Mouse (Mus musculus) forebrain, embryonic 16.5 days (tissue): ENCODE measurements at regions not wholly inside any gene's neighbourhood (a gene's known extent, or its start where the extent isn't known, plus 50 kb on each side); places are given as distances from the start of the nearest gene placed in this dataset.
"Not testable (repeated sequence)": the region's sequence is repeated elsewhere in the genome, so short reads cannot be mapped to it uniquely, and the experiment has no call there.

Source experiments
- ATAC-seq: fragments of 200-750 bp; cut with Nextera tagmentation; 2 replicates; pipeline ENCODE4 v1.8.0; 2017; ENCODE audit warnings: mild to moderate bottlenecking, moderate library complexity
- H3K27ac ChIP-seq: fragments of 300-500 bp; sonication (generic); 2 replicates; pipeline ENCODE4 v1.5.1; 2014; ENCODE audit warnings: low read length, control low read depth
- H3K27me3 ChIP-seq: fragments of 300-500 bp; sonication (generic); replicated peaks from 2 replicates; pipeline ENCODE4 v1.6.1; 2014; ENCODE audit warnings: low read length; ENCODE audit not compliant: control insufficient read depth, insufficient read depth
- H3K36me3 ChIP-seq: fragments of 300-500 bp; sonication (generic); 2 replicates; pipeline ENCODE4 v1.6.1; 2014; ENCODE audit not compliant: control insufficient read depth, insufficient read depth
- H3K4me1 ChIP-seq: fragments of 300-500 bp; sonication (generic); replicated peaks from 2 replicates; pipeline ENCODE4 v1.6.1; 2014; ENCODE audit warnings: low read length; ENCODE audit not compliant: control insufficient read depth, insufficient read depth
- H3K4me2 ChIP-seq: fragments of 300-500 bp; sonication (generic); 2 replicates; pipeline ENCODE4 v1.6.1; 2014; ENCODE audit warnings: mild to moderate bottlenecking, low read length, control low read depth
- H3K4me3 ChIP-seq: fragments of 300-500 bp; sonication (generic); replicated peaks from 2 replicates; pipeline ENCODE4 v1.5.1; 2014; ENCODE audit warnings: mild to moderate bottlenecking, low read length, control low read depth
- H3K9ac ChIP-seq: fragments of 300-500 bp; sonication (generic); replicated peaks from 2 replicates; pipeline ENCODE4 v1.6.1; 2014; ENCODE audit warnings: low read depth, low read length, control low read depth
- H3K9me3 ChIP-seq: fragments of 300-500 bp; sonication (generic); 2 replicates; pipeline ENCODE4 v1.6.1; 2016; ENCODE audit warnings: low read length; ENCODE audit not compliant: control insufficient read depth
- WGBS: fragments of 180-500 bp; shearing (Covaris S2); extraction: QIAGEN DNeasy Blood & Tissue Kit; methylation state at CpG from one replicate; pipeline ENCODE4 v1.1.7; 2014; 5-methylcytosine and 5-hydroxymethylcytosine counted together

DNA sequence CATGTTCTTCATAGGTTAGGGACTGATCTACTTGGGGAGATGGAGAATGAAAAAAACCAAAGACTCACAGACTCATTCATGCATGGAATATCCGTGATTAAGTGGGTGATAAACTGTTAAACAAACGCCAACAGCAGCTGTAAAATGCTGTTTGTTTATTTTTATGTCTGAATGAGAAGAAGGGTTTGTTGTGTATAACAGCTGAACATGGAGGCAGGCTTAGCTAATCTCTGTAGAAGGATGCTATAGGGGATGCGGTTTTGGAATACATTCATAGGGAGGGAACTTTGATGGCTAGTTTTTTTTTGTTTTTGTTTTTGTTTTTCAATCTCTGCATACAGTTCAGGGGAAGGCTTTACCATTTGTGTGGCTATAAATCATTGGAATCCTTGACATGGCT is 977.1 kb upstream of the Cdh8 start:
- 75% methylated on average over 3 of the region's 3 CpGs for WGBS
- no peak overlapping the region for H3K9ac ChIP-seq
- no peak overlapping the region for H3K4me3 ChIP-seq
- no peak overlapping the region for H3K4me2 ChIP-seq
- ATAC-seq, result no peak
- H3K9me3 ChIP-seq, result 0 out of 2 replicates have a peak, but pooled peaks cover 4% of the 10 kb centered on the region
- no peaks in the 10 kb centered on the region for H3K4me1 ChIP-seq
- no peaks in the 10 kb centered on the region for H3K27me3 ChIP-seq
- no peaks in the 10 kb centered on the region for H3K36me3 ChIP-seq
- H3K27ac ChIP-seq, result no peak overlapping the region

DNA sequence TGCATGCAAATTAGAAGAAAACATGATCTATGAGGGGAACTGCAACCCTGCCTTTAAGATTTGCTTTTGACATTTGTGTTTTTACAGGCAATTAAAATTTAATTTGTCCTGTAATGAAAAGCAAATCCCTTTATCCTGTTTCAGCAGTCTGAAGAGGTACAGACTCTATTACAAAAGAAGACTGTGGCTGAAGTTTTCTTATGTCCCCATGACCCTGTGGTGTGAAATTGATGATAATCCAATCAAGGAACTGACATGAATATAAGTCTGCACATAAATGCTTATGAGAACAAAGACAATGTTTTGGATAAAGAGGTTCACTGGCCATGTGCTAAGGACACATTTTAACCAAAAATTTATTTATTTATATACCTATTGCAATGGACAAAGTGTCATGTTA is 951.4 kb upstream of the Cdh8 start:
- H3K4me1 ChIP-seq, result no peaks in the 10 kb centered on the region
- no peak overlapping the region for H3K4me2 ChIP-seq
- H3K27ac ChIP-seq, result no peak overlapping the region
- no peaks in the 10 kb centered on the region for H3K9me3 ChIP-seq
- no peaks in the 10 kb centered on the region for H3K27me3 ChIP-seq
- no peaks in the 10 kb centered on the region for H3K36me3 ChIP-seq
- no peak overlapping the region for H3K4me3 ChIP-seq
- H3K9ac ChIP-seq, result no peak overlapping the region
- no peak for ATAC-seq

DNA sequence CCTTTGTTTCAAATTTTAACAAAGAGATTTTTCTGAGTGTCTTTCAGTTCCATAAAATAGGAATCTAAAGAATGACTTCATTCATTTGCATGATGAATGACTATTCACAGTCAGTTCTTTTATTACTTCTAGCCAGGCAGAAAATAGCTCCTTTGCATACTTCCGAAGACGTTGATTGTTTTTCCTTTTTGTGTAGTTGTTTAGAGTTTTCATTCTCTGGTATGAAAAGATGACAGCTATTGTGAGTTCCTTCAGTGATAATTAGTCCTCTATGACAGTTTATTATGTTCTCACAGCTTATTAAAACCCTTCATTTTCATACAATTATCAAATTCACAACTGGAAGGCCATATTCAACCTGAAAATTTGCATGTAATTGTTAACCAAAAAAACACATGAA is 946.5 kb upstream of the Cdh8 start:
- no peak overlapping the region for H3K9ac ChIP-seq

DNA sequence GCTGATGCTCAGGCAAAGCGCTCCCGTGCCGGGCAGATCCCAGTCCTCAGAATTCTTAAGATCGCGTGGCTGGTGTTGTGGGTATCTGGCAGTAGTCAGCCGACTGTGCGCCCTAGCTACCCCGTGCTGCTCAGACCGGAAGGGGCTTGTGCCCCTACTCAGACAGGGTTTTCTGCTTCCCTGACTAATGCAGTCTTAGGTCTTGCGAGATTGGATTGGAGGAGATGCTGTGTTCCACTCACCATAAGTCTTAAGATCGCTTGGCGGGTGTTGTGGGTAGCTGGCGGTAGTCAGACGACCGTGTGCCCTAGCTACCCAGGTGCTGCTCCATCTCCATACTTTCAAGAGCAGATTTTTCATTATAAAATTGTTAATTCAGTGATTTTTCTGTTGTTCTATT is 944.3 kb upstream of the Cdh8 start:
- not testable (repeated sequence) for ATAC-seq

More for the DNA sequence above, 946.5 kb upstream of the Cdh8 start:
- Histone ChIP-seq H3K4me1 (no peaks in the 10 kb centered on the region), H3K4me3 (no peak overlapping the region), H3K4me2 (no peak overlapping the region), H3K9me3 (no peaks in the 10 kb centered on the region; the same call in 1 of the 2 replicates), H3K36me3 (no peaks in the 10 kb centered on the region), H3K27ac (no peak overlapping the region), H3K27me3 (no peaks in the 10 kb centered on the region)
- WGBS, result 8% methylated on average over 2 of the region's 2 CpGs
- ATAC-seq, result peak; percentile 50

DNA sequence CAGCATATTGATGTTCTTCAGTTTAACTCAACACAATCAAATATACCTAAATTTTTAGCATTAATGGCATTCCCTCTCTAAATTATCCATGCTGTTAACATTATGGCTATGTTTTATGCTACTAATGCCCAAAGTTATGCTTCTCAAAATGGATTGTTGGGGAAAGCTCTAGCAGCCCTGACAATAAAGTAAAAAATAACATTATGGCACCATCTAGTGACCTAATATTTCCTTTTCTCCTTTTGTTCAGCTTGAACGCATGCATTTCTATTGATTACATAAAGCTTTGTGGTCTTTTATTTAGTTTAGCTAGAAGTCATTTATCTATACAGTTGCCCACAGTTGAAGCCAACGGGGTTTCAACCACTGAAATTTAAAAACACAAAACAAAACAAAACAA is 918.3 kb upstream of the Cdh8 start:
- Histone ChIP-seq H3K27ac (no peak overlapping the region), H3K4me1 (no peaks in the 10 kb centered on the region), H3K36me3 (no peaks in the 10 kb centered on the region), H3K27me3 (no peaks in the 10 kb centered on the region), H3K4me2 (no peak overlapping the region), H3K9ac (no peak overlapping the region), H3K9me3 (no peaks in the 10 kb centered on the region; the same call in 1 of the 2 replicates), H3K4me3 (no peak overlapping the region)
- peak; percentile 59; the same call in 1 of the 2 replicates for ATAC-seq
- WGBS, result 60% methylated on average over 2 of the region's 2 CpGs

More for the DNA sequence above, 944.3 kb upstream of the Cdh8 start:
- not testable (repeated sequence) for H3K4me2 ChIP-seq, H3K27ac ChIP-seq, H3K36me3 ChIP-seq, H3K4me3 ChIP-seq, H3K27me3 ChIP-seq, H3K9ac ChIP-seq, H3K4me1 ChIP-seq, H3K9me3 ChIP-seq
- WGBS, result 96% methylated on average over 15 of the region's 15 CpGs

DNA sequence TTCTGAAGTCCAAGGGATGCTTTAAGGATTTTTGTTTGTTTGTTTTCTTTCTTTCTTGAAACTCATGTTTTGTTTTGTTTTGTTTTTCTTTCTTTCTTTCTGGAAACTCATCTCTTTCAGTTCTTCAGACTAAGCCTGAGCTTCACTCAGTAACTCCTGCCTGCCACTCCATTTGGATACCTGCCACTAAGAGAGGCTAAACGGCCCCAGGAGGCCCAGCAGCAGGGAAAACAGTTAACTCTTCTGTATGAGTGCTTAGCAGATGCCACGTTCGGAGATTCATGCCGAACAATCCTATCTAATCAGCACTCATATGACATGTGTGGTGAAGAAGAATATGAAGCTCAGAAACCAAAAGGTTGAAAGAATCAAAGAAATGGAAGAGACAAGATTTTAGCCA is 909.3 kb upstream of the Cdh8 start:
- 53% methylated on average over 4 of the region's 4 CpGs for WGBS
- H3K27me3 ChIP-seq, result no peaks in the 10 kb centered on the region

DNA sequence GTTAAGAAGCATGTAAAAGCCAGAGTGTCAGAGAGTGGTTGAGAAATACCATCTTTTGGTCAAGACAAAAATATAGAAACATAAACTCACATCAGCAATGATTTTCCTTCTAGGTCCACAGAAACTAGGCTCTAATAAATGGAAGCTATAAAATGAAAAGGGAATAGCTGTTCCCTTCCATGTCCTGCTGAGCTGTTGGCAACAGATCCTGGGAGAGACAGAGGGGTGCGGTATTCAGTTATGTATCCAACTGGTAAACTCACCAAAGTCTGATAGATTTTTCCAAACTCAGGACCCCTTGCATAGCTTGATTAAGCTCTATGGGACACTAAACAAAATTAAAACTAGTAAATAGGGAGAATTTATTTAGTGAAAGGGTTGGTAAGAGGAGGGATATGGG is 907.2 kb upstream of the Cdh8 start:
- ATAC-seq, result no peak
- Histone ChIP-seq H3K4me1 (no peaks in the 10 kb centered on the region), H3K27ac (no peak overlapping the region), H3K9me3 (no peaks in the 10 kb centered on the region), H3K36me3 (no peaks in the 10 kb centered on the region), H3K4me3 (no peak overlapping the region), H3K9ac (no peak overlapping the region), H3K27me3 (no peaks in the 10 kb centered on the region), H3K4me2 (no peak overlapping the region)
- 76% methylated on average over 1 of the region's 1 CpGs for WGBS

More for the DNA sequence above, 909.3 kb upstream of the Cdh8 start:
- Histone ChIP-seq H3K4me3 (no peak overlapping the region), H3K4me1 (no peaks in the 10 kb centered on the region), H3K27ac (no peak overlapping the region), H3K36me3 (no peaks in the 10 kb centered on the region), H3K9me3 (no peaks in the 10 kb centered on the region), H3K9ac (no peak overlapping the region), H3K4me2 (no peak overlapping the region)
- no peak for ATAC-seq

DNA sequence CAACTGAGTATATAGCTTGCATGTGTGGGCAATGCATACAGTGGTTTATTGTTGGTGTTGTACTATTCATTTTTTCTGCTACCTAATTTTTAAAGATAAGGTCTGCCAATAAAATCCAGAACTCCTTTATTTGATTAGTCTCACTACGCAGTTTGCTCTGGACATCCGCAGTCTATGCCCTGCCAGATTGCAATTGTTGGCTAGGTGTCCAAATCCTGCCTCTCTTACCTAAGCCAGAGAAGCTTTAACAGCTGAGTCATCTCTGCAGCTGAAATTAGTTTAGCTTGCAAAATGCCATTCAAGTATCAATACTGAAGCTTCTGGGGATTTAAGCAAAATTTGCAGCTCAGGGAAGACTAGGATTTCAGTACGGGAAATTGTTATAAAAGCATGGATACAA is 881.9 kb upstream of the Cdh8 start:
- no peaks in the 10 kb centered on the region for H3K27me3 ChIP-seq
- 97% methylated on average over 3 of the region's 3 CpGs for WGBS
- H3K9ac ChIP-seq, result no peak overlapping the region
- no peaks in the 10 kb centered on the region for H3K36me3 ChIP-seq
- H3K4me2 ChIP-seq, result no peak overlapping the region
- no peak overlapping the region for H3K4me3 ChIP-seq
- no peak overlapping the region for H3K27ac ChIP-seq
- no peak for ATAC-seq
- no peaks in the 10 kb centered on the region for H3K9me3 ChIP-seq
- no peaks in the 10 kb centered on the region for H3K4me1 ChIP-seq

DNA sequence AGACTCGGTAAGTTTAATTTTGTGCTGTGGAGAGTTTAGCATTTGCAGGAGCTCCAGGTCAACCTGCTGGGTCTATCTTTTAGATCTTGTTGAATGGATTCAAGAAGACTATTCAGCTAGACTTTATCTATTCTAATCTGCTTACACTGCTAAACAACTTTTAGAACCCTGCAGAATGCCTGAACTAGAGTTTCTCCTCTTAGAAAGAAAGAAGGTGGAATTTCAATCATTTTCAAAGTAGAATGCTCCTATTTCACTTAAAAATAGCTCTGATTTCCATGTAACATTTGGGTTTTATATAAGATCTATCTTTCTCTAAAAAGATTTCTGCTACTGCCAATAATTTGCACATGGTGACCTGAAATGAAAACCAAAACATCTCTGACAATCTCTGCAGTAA is 876.3 kb upstream of the Cdh8 start:
- Histone ChIP-seq H3K4me2 (no peak overlapping the region), H3K27me3 (no peaks in the 10 kb centered on the region), H3K9ac (no peak overlapping the region), H3K4me1 (no peaks in the 10 kb centered on the region), H3K9me3 (no peaks in the 10 kb centered on the region), H3K4me3 (no peak overlapping the region), H3K27ac (no peak overlapping the region), H3K36me3 (no peaks in the 10 kb centered on the region)
- WGBS, result 56% methylated on average over 1 of the region's 1 CpGs
- no peak for ATAC-seq

DNA sequence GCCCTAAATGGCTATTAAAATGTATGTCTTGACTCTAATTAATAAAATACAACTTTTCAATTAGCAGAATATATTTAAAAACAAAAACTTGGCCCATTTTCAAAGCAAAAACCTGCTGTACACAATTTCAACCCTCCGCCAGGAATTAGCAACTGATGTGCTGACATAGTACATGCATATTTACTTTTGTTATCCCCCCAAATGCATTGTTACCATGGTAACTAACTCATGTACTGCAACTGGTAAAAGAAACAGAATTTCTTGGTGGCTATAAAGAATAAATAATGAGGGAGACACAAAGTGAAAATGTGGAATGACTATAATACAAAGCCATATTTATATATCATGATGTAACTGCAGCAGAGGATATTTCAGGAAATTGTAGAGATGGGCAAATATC is 875.7 kb upstream of the Cdh8 start:
- ATAC-seq, result peak; percentile 38; the same call in 1 of the 2 replicates
- 39% methylated on average over 1 of the region's 1 CpGs for WGBS
- no peaks in the 10 kb centered on the region for H3K36me3 ChIP-seq

More for the DNA sequence above, 875.7 kb upstream of the Cdh8 start:
- Histone ChIP-seq H3K27me3 (no peaks in the 10 kb centered on the region), H3K27ac (no peak overlapping the region), H3K4me2 (no peak overlapping the region), H3K9me3 (no peaks in the 10 kb centered on the region), H3K4me3 (no peak overlapping the region), H3K9ac (no peak overlapping the region), H3K4me1 (no peaks in the 10 kb centered on the region)
